Mouse (Mus musculus) bone marrow, adult 2 months (tissue): ENCODE measurements around the gene Myoz1.

ENCODE experiments used
- CTCF ChIP-seq: fragments of 200-500 bp; IDR thresholded peaks from 2 replicates; pipeline ENCODE4 v1.5.1; 2011; ENCODE audit warnings: low read length, control low read depth; ENCODE audit not compliant: control insufficient read depth, insufficient read depth
- POLR2A ChIP-seq: fragments of 200-500 bp; IDR thresholded peaks from 2 replicates; pipeline ENCODE4 v1.6.1; 2011; ENCODE audit warnings: low read depth, mild to moderate bottlenecking, control low read depth, low read length, borderline replicate concordance; ENCODE audit not compliant: control insufficient read depth

- TF ChIP-seq CTCF (no peak), POLR2A (no peak)
Observed at GRCm38 (mm10) chr14:20689009-20689408, 32.7 kb upstream of the Myoz1 start.
